Mouse (Mus musculus) heart, postnatal 36 days (tissue): ENCODE measurements around the gene Tmem178. TPM values are rescaled to one million over a fixed set of nuclear protein-coding genes. Genes with fewer than 3 reads are reported as not detected.
A peak's percentile ranks its signal among the peaks of the same experiment; 100 is the strongest.

Experiments used
- DNase-seq, 2 experiments: peaks; one replicate each; pipeline ENCODE4 v3.0.0; 2021 to 2022
- intact Hi-C: fragments of 180-260 bp; cut with DNase I; formaldehyde crosslinking; loops from one replicate; pipeline ENCODE4 v1.15.1; 2025
- total RNA-seq, 2 experiments: library from RNA; stranded (reverse); gene quantifications; 2 replicates each; pipeline ENCODE4 v1.2.3; 2021

The Tmem178 gene
- under 1 TPM; 0.19 to 0.58 TPM for total RNA-seq

GRCm38 (mm10) chr17:80944530-80945198 is at the start of gene Tmem178:
Gene Tmem178 (plus strand): TSS chr17:80944632.
- peak; percentile 16 to 20 for DNase-seq
- intact Hi-C loops, result no loop called here

GRCm38 (mm10) chr17:80896481-80896880 is 48.0 kb upstream of the Tmem178 start:
- intact Hi-C loops, result no loop called here
- DNase-seq, result no peak

DNA sequence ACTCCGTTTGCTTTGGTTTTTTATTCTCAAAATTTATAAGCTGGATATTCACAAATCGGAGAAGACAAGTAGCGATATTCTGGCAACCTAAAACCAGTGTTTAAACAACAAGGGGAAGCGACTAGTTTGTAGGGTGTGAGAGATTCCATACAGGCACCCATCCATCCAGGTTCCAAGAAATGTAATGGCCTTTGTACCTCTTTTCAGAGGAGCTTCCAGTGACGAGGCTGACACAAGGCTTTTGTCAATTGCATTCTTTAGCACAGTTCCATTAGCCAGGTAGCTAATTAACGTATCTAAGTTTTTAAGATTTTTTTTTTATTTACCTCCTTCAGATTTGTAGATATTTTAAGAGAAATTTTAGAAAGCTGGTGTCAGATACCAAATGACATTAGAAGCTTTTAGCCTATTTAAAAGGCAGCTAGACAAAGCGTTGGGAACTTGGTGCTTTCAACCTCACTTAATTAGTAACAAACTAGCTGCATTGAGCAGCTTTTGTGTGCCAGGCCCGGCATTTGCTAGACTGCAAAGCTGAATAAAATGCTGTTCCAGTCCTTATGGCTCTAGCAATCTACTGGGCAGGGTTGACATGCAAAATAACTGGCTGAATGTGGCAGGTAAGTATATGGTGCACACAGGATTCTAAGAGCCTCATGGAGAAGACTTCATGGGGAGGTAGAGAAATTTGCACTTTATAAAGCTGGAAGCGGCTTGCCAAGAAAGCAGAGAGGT is 46.6 kb upstream of the Tmem178 start:
- DNase-seq, result no peak
- intact Hi-C loops, result no loop called here

DNA sequence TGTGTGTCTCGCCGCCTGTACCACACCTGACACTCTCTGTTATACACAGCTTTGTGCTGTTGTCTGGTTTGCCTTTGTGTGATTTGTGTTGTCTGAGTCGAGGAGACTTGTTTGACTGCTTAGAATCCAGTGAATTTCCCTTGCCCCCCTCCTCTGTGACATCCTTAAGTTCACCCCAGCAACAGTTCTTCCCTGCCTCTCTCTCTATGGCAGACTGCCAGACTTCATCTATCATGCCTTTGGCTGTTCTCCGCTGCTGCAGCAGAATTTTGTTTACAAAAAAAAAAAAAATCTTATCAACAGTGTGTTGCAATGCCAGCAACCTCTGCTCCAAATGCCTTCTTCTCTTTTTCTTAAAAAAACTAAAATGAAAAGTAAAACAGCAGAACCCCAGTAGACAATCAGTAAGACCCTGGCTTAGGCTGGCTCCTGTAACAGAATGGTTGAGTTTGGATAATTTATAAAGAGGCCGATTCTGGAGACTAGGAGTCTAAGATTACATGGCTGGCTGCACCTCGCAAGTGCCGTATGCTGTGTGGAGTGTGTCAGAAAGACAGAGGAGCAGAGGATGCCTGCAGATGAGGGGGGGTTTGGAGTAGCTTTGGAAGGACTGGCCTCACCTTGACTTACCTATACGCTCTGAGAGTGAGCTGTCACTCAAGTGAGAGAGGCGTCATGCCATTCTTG is 44.8 kb upstream of the Tmem178 start:
- peak; percentile 12 to 18 for DNase-seq
- intact Hi-C loops, result no loop called here

- intact Hi-C loops, result no loop called here
- no peak for DNase-seq
Observed at GRCm38 (mm10) chr17:80900200-80900520, 44.3 kb upstream of the Tmem178 start.

- intact Hi-C loops, result no loop called here
- DNase-seq, result no peak
Observed at GRCm38 (mm10) chr17:80901885-80902284, 42.5 kb upstream of the Tmem178 start.

DNA sequence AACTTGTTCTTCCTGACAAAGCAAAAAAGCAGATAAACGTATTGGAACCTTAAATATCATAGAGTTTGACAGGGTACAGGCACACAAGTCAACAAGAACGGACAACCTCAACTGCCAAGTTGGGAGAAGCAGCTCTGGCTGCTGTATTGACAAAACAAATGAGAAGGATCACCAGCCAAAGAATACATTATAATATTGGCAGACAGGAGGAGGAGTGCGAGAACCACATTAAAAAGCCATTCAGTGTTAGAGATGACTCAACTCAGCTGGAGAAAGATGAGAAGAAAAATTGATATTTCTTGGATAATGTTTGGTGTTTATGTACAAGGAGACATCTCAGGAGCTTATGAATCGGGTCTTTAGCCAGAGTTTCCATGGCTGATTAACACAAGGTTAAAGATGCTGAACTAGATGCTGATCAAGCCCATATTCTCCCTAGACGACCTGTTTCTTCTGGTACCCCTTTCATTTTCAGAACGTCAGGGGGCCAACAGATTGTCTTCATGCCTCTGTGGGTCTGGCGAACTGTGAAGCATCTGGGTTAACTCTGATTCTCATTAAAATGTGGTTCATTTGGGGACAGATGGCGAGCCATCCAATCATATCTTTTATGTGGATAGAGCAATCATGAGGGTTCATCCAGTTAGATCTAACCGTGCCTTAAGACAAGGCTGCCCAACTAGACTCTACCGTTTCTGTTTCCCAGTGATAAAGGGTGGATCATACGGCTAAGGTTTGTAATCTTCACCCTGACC is 41.1 kb upstream of the Tmem178 start:
- no peak for DNase-seq
- intact Hi-C loops, result no loop called here

- no peak for DNase-seq
- intact Hi-C loops, result no loop called here
Observed at GRCm38 (mm10) chr17:80904061-80904460, 40.4 kb upstream of the Tmem178 start.

GRCm38 (mm10) chr17:80915666-80916065 is 28.8 kb upstream of the Tmem178 start:
- DNase-seq, result no peak
- intact Hi-C loops, result no loop called here

- intact Hi-C loops, result no loop called here
- DNase-seq, result no peak
Observed at GRCm38 (mm10) chr17:80919261-80919660, 25.2 kb upstream of the Tmem178 start.

- intact Hi-C loops, result loop anchor here (2.0 to 5.0 kb wide), 2 partner anchors 45 to 239 kb away; no protein-coding TSS in a partner anchor
- DNase-seq, result peak in 1 of 2 experiments; percentile 21
Observed at GRCm38 (mm10) chr17:80921286-80922134, 22.9 kb upstream of the Tmem178 start.

- DNase-seq, result no peak
- intact Hi-C loops, result no loop called here
Observed at GRCm38 (mm10) chr17:80925554-80925953, 18.9 kb upstream of the Tmem178 start.

DNA sequence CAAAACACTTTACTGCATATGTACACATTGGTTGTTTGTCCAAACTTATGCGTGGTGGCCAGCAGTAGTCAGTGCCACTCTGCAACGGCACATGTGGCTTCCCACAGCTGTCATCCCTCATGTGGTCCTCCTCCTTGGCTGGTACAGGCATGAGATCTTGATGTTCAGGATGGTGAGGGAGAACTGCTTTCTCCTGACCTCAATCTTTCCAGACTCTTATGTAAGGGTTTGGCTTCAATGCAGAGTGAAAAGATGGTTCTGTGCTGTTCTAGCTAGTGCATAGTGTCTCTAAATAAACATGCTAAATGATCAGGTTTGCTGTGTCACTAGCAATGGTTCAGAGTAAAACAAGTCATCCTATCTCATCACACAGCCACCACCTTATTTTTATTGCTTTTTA is 17.3 kb upstream of the Tmem178 start:
- DNase-seq, result no peak
- intact Hi-C loops, result no loop called here

DNA sequence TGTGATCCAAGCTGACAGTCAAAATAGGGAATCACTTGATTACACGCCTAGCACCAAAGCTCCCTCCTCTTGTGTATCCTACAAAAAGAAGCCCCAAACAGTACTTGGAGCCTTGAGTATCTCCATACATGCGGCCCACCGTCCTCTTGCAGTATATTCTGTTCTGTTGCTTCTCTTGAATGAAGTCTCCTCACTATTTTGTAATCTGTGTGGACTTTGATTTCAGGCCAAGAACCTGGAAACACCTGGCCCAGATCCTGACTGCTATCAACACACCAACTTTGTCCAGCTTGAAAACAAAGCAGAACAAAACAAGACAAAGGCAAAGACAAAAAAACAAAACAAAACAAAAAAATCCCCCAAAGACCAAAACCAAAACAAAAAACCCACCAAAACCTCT is 11.7 kb upstream of the Tmem178 start:
- intact Hi-C loops, result loop anchor here (5.0 kb wide), 2 partner anchors 205 to 245 kb away; partner anchors contain the start of gene Map4k3
- peak; percentile 21 to 52 for DNase-seq

DNA sequence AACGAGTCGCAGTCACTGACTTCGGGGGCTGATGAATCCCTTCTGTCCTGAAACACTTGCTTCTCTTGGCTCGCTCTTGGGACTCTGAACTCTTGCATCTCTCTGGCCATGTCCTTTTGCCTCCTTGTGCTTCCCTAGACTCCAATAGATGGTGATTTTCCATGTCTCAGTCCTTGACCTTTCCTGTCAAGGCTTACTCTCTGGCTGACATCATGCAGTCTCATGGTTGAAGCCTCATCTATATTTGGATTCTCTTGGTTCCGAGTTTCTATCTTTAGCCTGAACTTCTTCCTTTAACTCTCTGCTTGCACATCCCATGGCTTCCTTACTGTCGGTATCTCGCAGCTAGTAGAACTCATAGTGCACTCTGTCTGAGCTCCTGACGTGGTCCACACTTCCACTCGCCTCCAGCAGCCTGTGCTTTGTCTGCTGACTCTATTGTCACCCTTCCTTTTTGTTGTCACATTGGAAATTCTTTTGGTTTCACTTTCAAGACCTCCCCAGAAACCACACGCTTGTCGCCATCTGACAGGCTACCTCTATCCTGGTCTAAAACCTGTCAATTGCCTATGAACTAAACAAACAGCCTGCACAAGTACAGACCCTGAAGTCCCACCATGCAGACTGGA is 10.9 kb upstream of the Tmem178 start:
- peak; percentile 28 to 39 for DNase-seq
- intact Hi-C loops, result loop anchor here (5.0 kb wide), 2 partner anchors 206 to 246 kb away; partner anchors contain the start of gene Map4k3

- DNase-seq, result no peak
Observed at GRCm38 (mm10) chr17:80935807-80936519, 8.5 kb upstream of the Tmem178 start.

DNA sequence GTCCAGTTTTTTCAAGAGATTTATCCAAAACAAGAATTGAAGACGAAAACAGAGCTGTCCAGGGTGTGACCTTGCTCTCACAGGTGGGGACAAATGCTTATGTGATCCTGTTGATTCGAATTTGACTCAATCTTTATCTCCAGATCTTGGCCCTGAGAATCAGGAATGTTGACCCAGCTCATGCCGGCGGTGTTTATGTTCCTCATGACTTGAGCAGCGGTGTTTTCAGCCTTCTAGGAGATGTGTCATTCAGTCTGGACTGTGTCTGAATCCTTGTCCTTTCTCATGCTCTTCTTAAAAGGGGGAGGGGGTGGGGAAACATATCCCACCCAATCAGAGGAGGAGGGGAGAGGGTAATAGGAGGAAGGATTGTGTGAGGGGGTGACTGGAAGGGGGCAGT is 7.9 kb upstream of the Tmem178 start:
- intact Hi-C loops, result no loop called here
- no peak for DNase-seq

More at GRCm38 (mm10) chr17:80935807-80936519, 8.5 kb upstream of the Tmem178 start:
- intact Hi-C loops, result no loop called here

DNA sequence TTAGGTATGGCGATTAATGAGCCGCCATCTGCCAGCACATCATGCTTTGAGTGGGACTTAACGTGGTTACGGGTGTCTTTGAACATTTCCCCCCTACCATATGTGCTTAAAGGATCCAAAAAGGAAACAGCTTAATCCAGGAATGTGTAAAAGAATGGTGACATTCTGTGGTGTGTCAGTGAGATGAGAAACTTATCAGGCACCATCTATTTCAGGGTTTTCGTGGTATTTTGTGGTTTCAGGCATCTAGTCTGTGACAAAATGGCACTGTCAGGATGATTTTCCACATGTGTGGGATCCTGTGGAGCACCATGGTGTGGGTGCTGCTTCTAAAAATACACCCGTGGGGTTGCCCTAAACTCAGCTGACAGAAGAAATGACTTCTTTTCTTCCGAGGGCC is 4.6 kb upstream of the Tmem178 start:
- intact Hi-C loops, result no loop called here
- DNase-seq, result no peak

DNA sequence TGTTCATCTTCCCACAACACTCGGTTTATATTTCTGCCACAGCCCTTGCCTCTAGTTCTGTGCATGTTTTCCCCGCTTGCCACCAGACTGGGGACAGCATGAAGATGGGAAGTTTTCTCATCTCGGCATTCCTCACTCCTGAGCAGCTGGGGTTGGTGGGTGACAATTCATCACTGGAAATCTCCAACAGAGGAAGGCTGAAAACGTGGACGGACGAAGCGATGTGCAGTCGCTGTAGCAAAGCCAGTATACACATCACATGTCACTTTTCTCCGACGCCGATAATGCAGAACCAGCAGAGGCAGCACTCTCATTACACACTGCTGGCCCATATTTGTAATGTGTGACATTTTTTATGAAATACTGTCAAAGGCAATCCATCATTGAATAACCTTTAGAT is 2.6 kb upstream of the Tmem178 start:
- intact Hi-C loops, result no loop called here
- no peak for DNase-seq
